Mouse (Mus musculus) megakaryocyte, embryonic 14.5 days (primary cell): ENCODE measurements around the gene Nav3. TPM values are rescaled to one million over a fixed set of nuclear protein-coding genes. Genes with fewer than 3 reads are reported as not detected.

Experiments used
- H3K27me3 ChIP-seq: replicated peaks from 2 replicates; pipeline ENCODE3; 2012; ENCODE audit warnings: inconsistent platforms
- H3K36me3 ChIP-seq: replicated peaks from 2 replicates; pipeline ENCODE3; 2012; ENCODE audit warnings: low read length, inconsistent platforms, mixed read lengths
- H3K4me1 ChIP-seq: 2 replicates; pipeline ENCODE4 v1.6.1; 2012; ENCODE audit warnings: inconsistent platforms
- H3K4me3 ChIP-seq: replicated peaks from 2 replicates; pipeline ENCODE3; 2012; ENCODE audit warnings: moderate library complexity, mild to moderate bottlenecking, inconsistent platforms
- H3K9me3 ChIP-seq: 2 replicates; pipeline ENCODE4 v1.6.1; 2012; ENCODE audit warnings: inconsistent platforms
- FLI1 ChIP-seq: IDR thresholded peaks from 2 replicates; pipeline ENCODE4 v1.6.1; 2012; ENCODE audit warnings: low read length, inconsistent platforms, mixed read lengths
- GATA1 ChIP-seq: IDR thresholded peaks from 3 replicates; pipeline ENCODE4 v1.6.1; 2012; ENCODE audit warnings: mixed read lengths, low read length, inconsistent platforms, borderline replicate concordance
- polyA plus RNA-seq: library from polyadenylated mRNA; stranded (reverse); fragments of >175 nt; gene quantifications from 2 replicates; pipeline ENCODE4 v1.2.3, GENCODE M21; 2012; ENCODE audit warnings: low replicate concordance; ENCODE audit not compliant: insufficient read depth

The Nav3 gene
- polyA plus RNA-seq, 1 experiment, result not detected

DNA sequence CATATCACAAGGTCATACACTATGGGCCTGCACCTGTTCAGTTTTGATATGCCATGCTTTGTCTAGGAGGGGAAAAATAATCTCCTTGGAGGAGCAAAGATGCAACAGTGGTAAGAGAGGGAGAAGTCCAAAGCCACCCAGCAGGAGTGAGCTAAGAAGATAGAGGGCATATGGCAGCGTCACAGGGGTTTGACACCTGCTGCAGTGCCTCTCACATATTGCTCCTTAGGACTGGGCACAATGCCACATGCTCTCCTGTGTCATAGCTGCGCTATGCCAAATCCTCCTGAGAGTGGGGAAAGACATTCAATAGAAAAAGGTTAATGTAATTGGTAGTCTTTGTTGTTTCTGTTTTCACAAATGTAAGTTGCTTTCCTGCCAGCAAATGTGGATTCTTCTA lies 714.3 kb downstream of the Nav3 start:
- Histone ChIP-seq H3K4me1 (no peaks in the 10 kb centered on the region), H3K4me3 (no peak overlapping the region), H3K36me3 (no peaks in the 10 kb centered on the region), H3K27me3 (no peaks in the 10 kb centered on the region), H3K9me3 (peaks cover 7% of the 10 kb centered on the region)
- no peak for TF ChIP-seq FLI1
- no peak for TF ChIP-seq GATA1

DNA sequence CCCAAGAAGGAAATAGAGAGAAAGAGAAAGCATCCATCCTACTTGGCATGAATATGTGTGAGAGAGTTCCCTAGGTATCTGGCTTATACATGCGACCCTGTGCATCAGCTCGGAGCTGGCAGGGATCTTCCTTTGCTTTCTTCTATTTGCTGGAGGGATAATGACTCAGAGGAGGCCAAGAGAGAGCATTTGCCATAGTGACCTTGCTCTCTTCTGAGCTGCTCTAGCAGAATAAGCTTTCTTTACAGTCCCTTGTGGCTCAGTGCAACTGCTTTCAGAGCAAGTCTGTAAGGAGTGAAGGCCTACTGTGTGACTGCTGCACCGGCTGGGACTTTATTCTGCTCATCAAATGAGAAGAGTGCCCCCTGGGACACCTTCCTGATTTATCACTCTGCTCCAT lies 715.7 kb downstream of the Nav3 start:
- Histone ChIP-seq H3K4me1 (no peaks in the 10 kb centered on the region), H3K9me3 (peaks cover 7% of the 10 kb centered on the region), H3K4me3 (no peak overlapping the region), H3K36me3 (no peaks in the 10 kb centered on the region), H3K27me3 (no peaks in the 10 kb centered on the region)
- TF ChIP-seq FLI1, result no peak
- no peak for TF ChIP-seq GATA1

DNA sequence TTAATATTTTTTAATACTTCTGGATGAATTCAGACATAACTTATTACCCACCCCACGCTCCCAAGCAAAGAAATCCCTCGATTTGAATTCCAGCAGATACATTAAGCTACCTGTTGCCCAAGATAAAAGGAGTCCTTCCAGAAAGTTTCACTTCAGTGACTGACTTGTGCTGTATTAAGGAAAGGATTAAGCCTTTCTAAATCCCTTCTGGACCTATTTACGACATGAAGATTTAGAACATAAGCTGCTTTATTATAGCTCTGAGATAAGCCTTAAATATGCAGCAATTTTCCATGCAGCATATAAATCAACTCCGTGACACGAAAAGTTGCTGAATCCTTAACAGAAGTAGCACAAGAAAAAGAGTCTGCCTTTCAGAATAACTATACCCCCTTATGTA lies 732.4 kb downstream of the Nav3 start:
- Histone ChIP-seq H3K4me3 (no peak overlapping the region), H3K9me3 (0 out of 2 replicates have a peak, but pooled peaks cover 4% of the 10 kb centered on the region), H3K36me3 (no peaks in the 10 kb centered on the region), H3K4me1 (no peaks in the 10 kb centered on the region), H3K27me3 (no peaks in the 10 kb centered on the region)
- TF ChIP-seq FLI1 (no peak), GATA1 (no peak)

DNA sequence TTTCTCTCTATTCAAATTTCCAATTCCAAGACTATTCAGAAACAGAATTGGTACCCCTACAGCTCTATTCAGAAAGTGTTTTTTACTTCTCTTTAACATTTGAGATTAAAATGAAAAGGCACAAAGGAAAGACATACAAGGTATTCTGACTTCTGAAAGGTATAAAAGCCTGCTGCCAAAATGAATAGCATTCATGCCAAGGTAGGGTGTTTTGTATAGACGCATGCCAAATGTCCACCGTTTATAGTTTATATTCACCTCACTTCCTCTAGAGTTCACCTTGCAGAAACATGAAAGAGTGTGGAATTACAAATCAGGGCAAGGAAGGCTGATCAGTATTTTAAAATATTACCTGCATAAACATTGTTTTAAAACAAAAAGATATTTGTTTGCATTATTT lies 737.2 kb downstream of the Nav3 start:
- H3K27me3 ChIP-seq, result no peaks in the 10 kb centered on the region
- TF ChIP-seq FLI1, result no peak
- no peak for TF ChIP-seq GATA1
- no peaks in the 10 kb centered on the region for H3K36me3 ChIP-seq
- H3K4me1 ChIP-seq, result no peaks in the 10 kb centered on the region
- H3K4me3 ChIP-seq, result no peak overlapping the region
- peaks cover 15% of the 10 kb centered on the region; the same call in 1 of the 2 replicates for H3K9me3 ChIP-seq

DNA sequence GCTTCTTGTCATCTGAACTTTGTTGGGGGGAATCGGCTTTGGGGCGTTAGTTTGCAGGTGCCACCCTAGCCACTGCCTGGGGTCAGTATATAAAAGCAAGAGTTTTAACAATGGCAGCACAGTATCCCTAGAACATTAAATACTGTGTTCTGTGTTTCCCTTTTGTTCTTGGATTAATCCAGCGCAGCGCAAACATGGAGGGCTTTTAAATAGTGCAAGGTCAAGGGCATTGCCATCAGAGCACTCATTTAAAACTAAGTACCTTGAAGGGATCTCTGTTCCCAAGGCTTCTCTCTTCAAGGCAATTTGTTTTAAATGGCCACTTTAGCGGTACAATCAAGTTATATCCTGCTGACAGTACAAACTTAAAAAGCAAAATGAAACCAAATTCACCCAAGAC lies 737.6 kb downstream of the Nav3 start:
- TF ChIP-seq GATA1 (no peak), FLI1 (no peak)
- Histone ChIP-seq H3K36me3 (no peaks in the 10 kb centered on the region), H3K4me1 (no peaks in the 10 kb centered on the region), H3K9me3 (peaks cover 15% of the 10 kb centered on the region; the same call in 1 of the 2 replicates), H3K27me3 (no peaks in the 10 kb centered on the region), H3K4me3 (no peak overlapping the region)

DNA sequence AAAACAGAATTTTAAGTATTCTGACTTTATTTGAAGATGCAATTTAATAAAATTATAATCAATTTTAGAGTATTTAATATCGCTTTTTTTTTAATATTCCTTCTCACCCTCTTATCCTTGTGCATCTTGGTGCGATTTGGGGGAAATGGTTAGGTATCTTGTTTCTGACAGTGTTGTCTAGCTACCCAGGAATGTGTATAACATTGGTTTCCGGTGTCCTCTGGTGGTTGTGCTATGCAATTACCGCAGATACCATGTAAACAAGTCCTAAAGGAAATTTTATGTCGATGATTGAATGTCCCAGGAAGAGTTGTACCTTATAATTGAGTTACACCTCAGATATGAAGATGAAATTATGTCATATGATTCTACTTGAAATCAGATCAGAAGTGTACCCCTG lies 743.0 kb downstream of the Nav3 start:
- Histone ChIP-seq H3K4me3 (no peak overlapping the region), H3K9me3 (peaks cover 10% of the 10 kb centered on the region; the same call in 1 of the 2 replicates), H3K4me1 (no peaks in the 10 kb centered on the region), H3K27me3 (no peaks in the 10 kb centered on the region), H3K36me3 (no peaks in the 10 kb centered on the region)
- no peak for TF ChIP-seq FLI1
- TF ChIP-seq GATA1, result no peak

DNA sequence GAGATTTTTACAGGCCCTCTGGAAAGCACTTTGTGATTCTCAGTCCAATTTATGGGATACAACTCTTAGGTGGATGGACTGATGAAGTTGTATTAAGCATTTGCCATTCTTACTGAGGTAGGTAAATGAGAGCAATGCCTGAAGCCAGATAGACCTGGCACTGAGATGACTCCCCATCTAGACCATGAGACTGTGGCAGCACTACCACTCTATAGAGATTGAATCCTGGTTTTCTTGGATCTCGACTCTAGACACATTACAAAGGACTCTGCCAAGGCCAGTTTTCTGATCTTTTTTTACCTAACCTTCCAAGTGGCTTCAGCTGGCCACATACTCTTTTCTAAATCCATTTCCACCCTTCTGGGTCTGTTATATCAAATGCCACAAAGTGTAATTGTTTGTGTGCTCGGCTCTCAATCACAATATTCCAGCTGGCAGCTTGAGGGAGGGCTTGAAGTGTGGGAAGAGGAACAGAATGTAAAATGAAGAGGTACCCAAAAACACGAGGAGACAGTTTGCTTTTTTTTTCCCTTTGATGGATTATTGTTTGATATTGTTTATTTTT lies 756.2 kb downstream of the Nav3 start:
- H3K4me1 ChIP-seq, result no peaks in the 10 kb centered on the region
- no peak overlapping the region for H3K4me3 ChIP-seq
- H3K9me3 ChIP-seq, result no peaks in the 10 kb centered on the region
- H3K27me3 ChIP-seq, result no peaks in the 10 kb centered on the region
- H3K36me3 ChIP-seq, result no peaks in the 10 kb centered on the region
- TF ChIP-seq FLI1, result no peak
- no peak for TF ChIP-seq GATA1

DNA sequence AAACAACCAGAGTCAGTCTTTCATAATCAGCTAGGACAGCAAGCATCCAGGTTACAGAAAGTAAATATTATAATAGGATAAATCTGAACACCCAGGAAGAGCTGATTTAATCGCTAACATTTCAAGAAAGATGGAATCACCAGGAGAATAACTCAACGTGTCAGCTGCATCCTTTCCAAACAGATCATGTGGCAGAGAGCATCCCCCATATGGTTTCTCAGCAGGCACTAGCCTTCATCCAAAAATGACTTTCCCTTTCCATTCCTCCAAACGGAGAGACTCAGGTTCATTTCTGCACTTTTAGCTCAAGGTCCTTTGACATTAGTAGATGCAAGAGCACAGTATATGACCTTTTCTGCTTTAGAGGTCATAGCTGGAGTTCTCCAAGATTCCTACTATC lies 765.4 kb downstream of the Nav3 start:
- H3K27me3 ChIP-seq, result no peaks in the 10 kb centered on the region
- H3K9me3 ChIP-seq, result peaks cover 3% of the 10 kb centered on the region; the same call in 1 of the 2 replicates
- no peaks in the 10 kb centered on the region for H3K36me3 ChIP-seq
- no peaks in the 10 kb centered on the region for H3K4me1 ChIP-seq
- no peak for TF ChIP-seq GATA1
- H3K4me3 ChIP-seq, result no peak overlapping the region

DNA sequence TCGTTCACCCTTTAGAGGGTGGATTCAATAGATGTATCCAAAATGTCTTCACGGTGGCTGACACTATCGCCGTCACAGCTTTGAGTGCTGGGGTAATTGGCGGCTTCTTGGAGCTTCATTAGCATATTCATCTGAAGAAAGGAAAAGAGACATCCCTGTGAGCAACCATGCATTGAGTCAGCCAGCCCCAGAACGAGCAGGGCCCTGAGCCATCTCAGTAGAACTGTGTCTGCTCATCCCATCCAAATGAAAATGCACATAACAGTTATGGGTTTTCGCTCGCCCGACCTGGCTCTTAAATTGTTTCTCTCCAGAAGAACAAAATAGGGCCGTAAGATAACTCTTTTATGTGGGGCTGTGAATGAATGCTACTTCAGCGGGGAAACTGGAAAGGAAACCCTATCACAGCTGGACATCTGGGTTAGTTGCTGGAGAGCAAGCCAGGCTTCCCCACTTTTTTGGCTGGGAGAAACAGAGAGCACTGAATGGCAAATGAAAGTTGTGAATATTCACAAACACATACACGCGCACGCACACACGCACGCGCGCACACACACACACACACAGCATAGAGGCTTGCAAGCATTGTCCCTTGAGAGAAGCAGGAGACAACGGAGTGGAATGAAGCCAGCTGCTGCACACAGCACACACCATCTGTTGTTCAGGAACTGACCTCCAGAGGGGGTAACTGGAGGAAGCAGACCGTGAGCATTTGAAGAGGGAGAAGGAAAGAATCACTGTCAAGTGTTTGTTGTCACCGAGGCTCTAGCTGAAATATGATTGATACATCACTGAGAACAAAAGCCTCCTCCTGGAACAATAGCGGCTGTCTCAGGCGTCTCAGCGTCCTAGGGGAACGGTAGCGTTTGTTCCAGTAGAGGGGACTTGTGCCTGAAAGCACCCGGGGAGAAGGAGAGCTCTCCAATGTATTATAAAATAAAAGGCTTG lies 771.6 kb downstream of the Nav3 start:
- Histone ChIP-seq H3K36me3 (no peaks in the 10 kb centered on the region), H3K4me3 (no peak overlapping the region), H3K9me3 (peaks cover 15% of the 10 kb centered on the region), H3K27me3 (no peaks in the 10 kb centered on the region), H3K4me1 (no peaks in the 10 kb centered on the region)
- TF ChIP-seq FLI1 (no peak), GATA1 (no peak)

DNA sequence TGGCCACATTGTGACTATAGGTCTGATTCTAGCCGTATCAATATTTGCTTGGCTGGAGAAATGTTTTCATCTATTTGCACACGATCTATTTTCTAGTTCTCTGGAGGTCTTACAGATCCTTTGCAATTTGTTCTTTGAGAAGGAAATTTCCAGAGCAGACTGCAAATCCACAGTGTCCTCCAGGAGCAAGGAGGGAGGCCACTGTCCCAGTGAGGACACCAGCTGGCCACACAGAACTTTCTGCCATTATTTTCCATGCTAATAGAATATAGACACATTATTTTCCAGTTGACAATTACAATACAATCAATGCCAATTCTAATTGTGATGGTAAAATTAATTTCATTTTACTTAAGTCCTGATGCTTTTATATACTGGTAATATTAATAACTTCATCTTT lies 783.1 kb downstream of the Nav3 start:
- Histone ChIP-seq H3K4me3 (no peak overlapping the region), H3K4me1 (no peaks in the 10 kb centered on the region), H3K27me3 (no peaks in the 10 kb centered on the region), H3K9me3 (no peaks in the 10 kb centered on the region), H3K36me3 (no peaks in the 10 kb centered on the region)
- TF ChIP-seq GATA1 (no peak), FLI1 (no peak)
